21 mouse cellular contexts compared by ENCODE assay signal in the genomic region with DNA sequence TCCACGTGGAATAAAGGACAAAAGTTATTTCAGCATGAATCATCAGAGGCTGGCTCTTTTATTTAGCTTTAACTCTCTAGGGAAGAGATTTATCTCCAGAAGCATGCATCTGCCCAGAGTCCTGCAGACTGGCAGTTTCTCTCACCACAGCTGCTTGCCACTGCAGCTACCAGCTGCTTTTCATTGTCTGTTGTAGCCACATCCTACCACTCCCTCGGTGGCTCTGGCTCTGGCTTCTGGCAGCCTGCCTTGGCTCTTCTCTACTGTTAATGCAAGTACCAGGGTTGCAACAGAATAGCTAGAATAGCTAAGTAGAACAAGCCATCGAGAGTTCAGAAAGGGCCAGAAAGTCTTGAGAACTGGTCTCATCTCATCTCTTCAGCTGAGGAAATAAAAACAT.
DNase-seq lines count a peak whose midpoint lies in the region; ATAC-seq and TF ChIP-seq lines count a peak whose summit lies in the region.
"Had no signal": no experiment of that assay in that cellular context is flagged by ENCODE, and none has a peak within 500 bp of the region (broad histone marks: within the 10 kb centered on the region; RNA-seq: fewer than 3 reads in every experiment).

No protein-coding gene starts in this region.

- H3K4me3 ChIP-seq in hindbrain, postnatal 0 days (ENCODE audit: low read length): no peak overlapping the region
- no peak overlapping the region for H3K4me3 ChIP-seq in hindbrain, embryonic 14.5 days (replicated peaks; ENCODE audit: low read length)
- H3K4me3 ChIP-seq: embryonic facial prominence, embryonic 13.5 days; erythroblast, embryonic 14.5 days; forebrain, embryonic 10.5 days; heart, embryonic 13.5 days had no signal

- H3K36me3 ChIP-seq in hindbrain, postnatal 0 days (ENCODE audit: insufficient read depth, low read length): no peaks in the 10 kb centered on the region
- H3K36me3 ChIP-seq in hindbrain, embryonic 14.5 days (replicated peaks; ENCODE audit: control insufficient read depth, insufficient read depth): no peaks in the 10 kb centered on the region
- H3K36me3 ChIP-seq: embryonic facial prominence, embryonic 13.5 days; forebrain, embryonic 10.5 days; G1E; heart, embryonic 13.5 days had no signal

- H3K4me1 ChIP-seq in hindbrain, postnatal 0 days (ENCODE audit: insufficient read depth, low read length): no peaks in the 10 kb centered on the region
- no peaks in the 10 kb centered on the region for H3K4me1 ChIP-seq in hindbrain, embryonic 14.5 days (replicated peaks; ENCODE audit: control insufficient read depth, insufficient read depth, low read length)
- H3K4me1 ChIP-seq: embryonic facial prominence, embryonic 13.5 days; forebrain, embryonic 10.5 days; heart, embryonic 13.5 days had no signal

- no peak for ATAC-seq in hindbrain, postnatal 0 days
- ATAC-seq in hindbrain, embryonic 14.5 days (ENCODE audit: low FRiP score): no peak
- ATAC-seq: CD4-positive, CD25-positive, alpha-beta regulatory T cell, adult 4 months; forebrain, embryonic 14.5 days; hindbrain, embryonic 16.5 days had no signal

- WGBS in hindbrain, postnatal 0 days: 56% methylated on average over 3 of the region's 3 CpGs
- WGBS in hindbrain, embryonic 14.5 days: 61% methylated on average over 3 of the region's 3 CpGs

- no peaks in the 10 kb centered on the region for H3K27me3 ChIP-seq in hindbrain, postnatal 0 days (ENCODE audit: insufficient read depth, low read length)
- H3K27me3 ChIP-seq in hindbrain, embryonic 14.5 days (ENCODE audit: control insufficient read depth, insufficient read depth, low read length): no peaks in the 10 kb centered on the region
- H3K27me3 ChIP-seq: embryonic facial prominence, embryonic 13.5 days; heart, embryonic 13.5 days had no signal

- H3K9me3 ChIP-seq in hindbrain, postnatal 0 days (ENCODE audit: low read length): no peaks in the 10 kb centered on the region
- no peaks in the 10 kb centered on the region for H3K9me3 ChIP-seq in hindbrain, embryonic 14.5 days (ENCODE audit: control insufficient read depth, low read length)
- H3K9me3 ChIP-seq: embryonic facial prominence, embryonic 13.5 days; forebrain, embryonic 10.5 days had no signal

- no peak overlapping the region for H3K9ac ChIP-seq in hindbrain, postnatal 0 days (replicated peaks; ENCODE audit: low read length)
- no peak overlapping the region for H3K9ac ChIP-seq in hindbrain, embryonic 14.5 days
- H3K9ac ChIP-seq: embryonic facial prominence, embryonic 13.5 days; heart, embryonic 13.5 days had no signal

- H3K27ac ChIP-seq in hindbrain, postnatal 0 days: no peak overlapping the region
- H3K27ac ChIP-seq in hindbrain, embryonic 14.5 days: no peak overlapping the region
- H3K27ac ChIP-seq: embryonic facial prominence, embryonic 13.5 days; forebrain, embryonic 10.5 days; heart, embryonic 13.5 days had no signal

- TF ChIP-seq CTCF in hindbrain, postnatal 0 days (IDR thresholded peaks at IDR 0.05; ENCODE audit: low read depth): no peak

- peak; percentile 2 to 10 for DNase-seq in cerebellum, postnatal 10 days
- no peak for DNase-seq in cerebellum, adult 11-12 months
- peak; percentile 21 for DNase-seq in hindbrain, postnatal 0 days (ENCODE audit: low spot score)
- DNase-seq in hindbrain, embryonic 14.5 days (ENCODE audit: low spot score): no peak
- DNase-seq in 3134 (ENCODE audit: extremely low read depth, insufficient read length, low spot score) (peak; percentile 1), liver (no peak)
- peak; percentile 15 for DNase-seq in brain, adult 2 months (ENCODE audit: low read depth, low spot score)
- DNase-seq in layer of hippocampus, adult 9-11 months: no peak
- DNase-seq: adrenal gland, postnatal 10 days; cerebellum, adult 8-10 months; gastrocnemius, postnatal 25 days; heart, postnatal 36 days; kidney, adult 11 months had no signal

- H3K4me2 ChIP-seq in hindbrain, postnatal 0 days (ENCODE audit: low read depth, low read length): no peak overlapping the region
- H3K4me2 ChIP-seq in hindbrain, embryonic 14.5 days (replicated peaks): no peak overlapping the region
- H3K4me2 ChIP-seq: embryonic facial prominence, embryonic 13.5 days; heart, embryonic 13.5 days had no signal

Comparison
In these comparisons a context has a peak if more than half of its experiments do, and no peak if none do; other contexts are left out.
1. DNase-seq: peak in cerebellum, postnatal 10 days (2 of 2), hindbrain, postnatal 0 days (single experiment), 3134 (single experiment) and brain, adult 2 months (single experiment); none in cerebellum, adult 11-12 months (single experiment), hindbrain, embryonic 14.5 days (single experiment), layer of hippocampus, adult 9-11 months (single experiment) and liver (single experiment).